ENCODE assay signal across 9 mouse cellular contexts in genomic region chr15:86173136-86173985, GRCm38 (mm10). TPM values are rescaled to one million over a fixed set of nuclear protein-coding genes. Genes with fewer than 3 reads are reported as not detected.
DNase-seq lines count a peak whose midpoint lies in the region; ATAC-seq and TF ChIP-seq lines count a peak whose summit lies in the region.
"Had no signal": no experiment of that assay in that cellular context is flagged by ENCODE, and none has a peak within 500 bp of the region (broad histone marks: within the 10 kb centered on the region; RNA-seq: fewer than 3 reads in every experiment).

No protein-coding gene starts in this region.

- H3K4me3 ChIP-seq in cerebellum, adult 2 months (replicated peaks; ENCODE audit: insufficient read depth, low read depth, low read length), result no peak overlapping the region
- H3K4me3 ChIP-seq in heart, embryonic 16.5 days (ENCODE audit: low read length), result no peak overlapping the region
- H3K4me3 ChIP-seq: midbrain, embryonic 12.5 days had no signal

- H3K4me2 ChIP-seq in heart, embryonic 16.5 days (ENCODE audit: low read depth, low read length), result peak overlapping the region; percentile 43
- H3K4me2 ChIP-seq: midbrain, embryonic 12.5 days had no signal

- DNase-seq in cerebellum, adult 2 months, result no peak
- DNase-seq in cerebellum, postnatal 36 days, result no peak
- peak; percentile 44 for DNase-seq in CD4-positive helper T cell, adult 2 months (ENCODE audit: low read depth, low spot score)
- DNase-seq in lung, postnatal 4 days, result peak; percentile 56 to 70
- peak; percentile 68 to 79 for DNase-seq in thymus, postnatal 36 days
- DNase-seq in right cerebral cortex, postnatal 25 days, result no peak
- no peak for DNase-seq in right cerebral cortex, adult 18-20 months

- H3K9me3 ChIP-seq in heart, embryonic 16.5 days (replicated peaks; ENCODE audit: control insufficient read depth, low read length), result no peaks in the 10 kb centered on the region
- H3K9me3 ChIP-seq: midbrain, embryonic 12.5 days had no signal

- 34% methylated on average over 16 of the region's 16 CpGs for WGBS in cerebellum, adult 2 months
- 26% methylated on average over 16 of the region's 16 CpGs for WGBS in heart, embryonic 16.5 days

- H3K4me1 ChIP-seq in cerebellum, adult 2 months (ENCODE audit: control insufficient read depth, insufficient read depth, low read length), result peaks cover 77% of the 10 kb centered on the region
- H3K4me1 ChIP-seq in heart, embryonic 16.5 days (ENCODE audit: control insufficient read depth, insufficient read depth, low read length), result peaks cover 80% of the 10 kb centered on the region

- ATAC-seq in heart, embryonic 16.5 days (replicated peaks; ENCODE audit: extremely low read depth, insufficient read depth, low FRiP score), result no peak

- no peaks in the 10 kb centered on the region for H3K36me3 ChIP-seq in heart, embryonic 16.5 days (ENCODE audit: control insufficient read depth, insufficient read depth)
- H3K36me3 ChIP-seq: midbrain, embryonic 12.5 days had no signal

- no peaks in the 10 kb centered on the region for H3K27me3 ChIP-seq in cerebellum, adult 2 months (ENCODE audit: control insufficient read depth, insufficient read depth, low read length)
- no peaks in the 10 kb centered on the region for H3K27me3 ChIP-seq in heart, embryonic 16.5 days (ENCODE audit: control insufficient read depth, insufficient read depth, low read length)
- H3K27me3 ChIP-seq: midbrain, embryonic 12.5 days had no signal

- TF ChIP-seq CTCF in cerebellum, adult 2 months (IDR thresholded peaks at IDR 0.05; ENCODE audit: borderline replicate concordance, insufficient read depth, low read depth, low read length), result no peak

- peak overlapping the region; percentile 19; the same call in 1 of the 2 replicates for H3K9ac ChIP-seq in heart, embryonic 16.5 days (ENCODE audit: low read length)
- H3K9ac ChIP-seq: midbrain, embryonic 12.5 days had no signal

- 0 out of 2 replicates have a peak overlapping the region, but pooled peaks have one; percentile 5 for H3K27ac ChIP-seq in cerebellum, adult 2 months (ENCODE audit: insufficient read depth, low read length)
- H3K27ac ChIP-seq in heart, embryonic 16.5 days (ENCODE audit: low read length), result peak overlapping the region; percentile 60
- H3K27ac ChIP-seq: midbrain, embryonic 12.5 days had no signal

- TF ChIP-seq POLR2A in cerebellum, adult 2 months (IDR thresholded peaks at IDR 0.05; ENCODE audit: borderline replicate concordance, insufficient read depth, low read length), result no peak

RNA-seq across cellular contexts. Expression of gene Cerk, which starts 12.6 kb away (rescaled TPM):
- polyA plus RNA-seq in cerebellum, adult 2 months (2012; rRNA removed), result 152 and 159 TPM in 2 replicates
- polyA plus RNA-seq in heart, embryonic 16.5 days (2015; fragmentation: Nextera tagmentation; extraction: Ambion mirVana), result 18.7 and 19.3 TPM in 2 replicates

RNA-seq across cellular contexts. Expression of gene Tbc1d22a, which starts 40.9 kb away (rescaled TPM):
- 23.0 and 23.3 TPM in 2 replicates for polyA plus RNA-seq in cerebellum, adult 2 months (2012; rRNA removed)
- 11.5 and 12.6 TPM in 2 replicates for polyA plus RNA-seq in heart, embryonic 16.5 days (2015; fragmentation: Nextera tagmentation; extraction: Ambion mirVana)

Comparison
In these comparisons a context has a peak if more than half of its experiments do, and no peak if none do; other contexts are left out.
1. DNase-seq: peak in CD4-positive helper T cell, adult 2 months (single experiment), lung, postnatal 4 days (2 of 2) and thymus, postnatal 36 days (2 of 2); none in cerebellum, adult 2 months (0 of 2), cerebellum, postnatal 36 days (0 of 2), right cerebral cortex, postnatal 25 days (single experiment) and right cerebral cortex, adult 18-20 months (single experiment).